Mouse (Mus musculus) gastrocnemius, postnatal 14 days (tissue): ENCODE data around the gene Ubxn11. TPM values are rescaled to one million over a fixed set of nuclear protein-coding genes. Genes with fewer than 3 reads are reported as not detected.

ENCODE experiments used
- DNase-seq: peaks from one replicate; pipeline ENCODE4 v3.0.0; 2021; ENCODE audit warnings: mixed read lengths
- intact Hi-C: fragments of 180-260 bp; cut with DNase I; formaldehyde crosslinking; loops from one replicate; pipeline ENCODE4 v1.15.1; 2025; ENCODE audit warnings: low total_unique reads
- total RNA-seq, 2 experiments: library from RNA; stranded (reverse); gene quantifications; 2 replicates each; pipeline ENCODE4 v1.2.3; 2021

Ubxn11 gene
- total RNA-seq, 2 experiments from 2014 or later = 0.70 to 1.2 TPM

GRCm38 (mm10) chr4:134172391-134172790 is 70.0 kb downstream of the Ubxn11 start:
- intact Hi-C loops = no loop called here
- no peak for DNase-seq

Other genes starting within 250 kb of the Ubxn11 start
- gene Rps6ka1, start 214.8 kb upstream of the Ubxn11 start, total RNA-seq = 1 to 10 TPM; 5.0 to 5.4 TPM
- gene Hmgn2, start 133.9 kb upstream of the Ubxn11 start, total RNA-seq = 100 to 1,000 TPM; 110 to 135 TPM
- 10 to 100 TPM; 11.3 to 13.0 TPM for gene Dhdds, start 101.7 kb upstream of the Ubxn11 start, total RNA-seq
- gene Lin28a, start 83.7 kb upstream of the Ubxn11 start, total RNA-seq = 1 to 10 TPM; 1.9 to 3.0 TPM
- gene Zfp683, start 48.7 kb upstream of the Ubxn11 start, total RNA-seq = not detected
- not detected for gene Crybg2, start 41.8 kb upstream of the Ubxn11 start, total RNA-seq
- gene Cd52, start 7.5 kb upstream of the Ubxn11 start, total RNA-seq = 1 to 10 TPM in 1 of 2 experiments, under 1 TPM in 1; 0.51 to 1.7 TPM
- gene Sh3bgrl3, start 26.2 kb downstream of the Ubxn11 start, total RNA-seq = 10 to 100 TPM; 30.4 to 37.5 TPM
- 10 to 100 TPM; 31.9 to 49.8 TPM for gene Cep85, start 84.5 kb downstream of the Ubxn11 start, total RNA-seq
- not detected for gene Gm7534, start 100.4 kb downstream of the Ubxn11 start, total RNA-seq
- under 1 TPM; 0.16 to 0.23 TPM for gene Catsper4, start 124.8 kb downstream of the Ubxn11 start, total RNA-seq
- 1 to 10 TPM; 7.5 to 8.9 TPM for gene Cnksr1, start 135.8 kb downstream of the Ubxn11 start, total RNA-seq
- not detected for gene E130218I03Rik, start 141.1 kb downstream of the Ubxn11 start, total RNA-seq
- gene Zfp593, start 143.0 kb downstream of the Ubxn11 start, total RNA-seq = 1 to 10 TPM; 4.1 to 4.7 TPM
- gene Gm30191, start 144.4 kb downstream of the Ubxn11 start, total RNA-seq = not detected
- 1 to 10 TPM; 5.9 to 6.0 TPM for gene Grrp1, start 151.5 kb downstream of the Ubxn11 start, total RNA-seq
- 1 to 10 TPM; 4.8 to 5.3 TPM for gene Pdik1l, start 185.3 kb downstream of the Ubxn11 start, total RNA-seq
- 100 to 1,000 TPM; 103 to 224 TPM for gene Trim63, start 212.6 kb downstream of the Ubxn11 start, total RNA-seq
- gene Slc30a2, start 240.6 kb downstream of the Ubxn11 start, total RNA-seq = 1 to 10 TPM in 1 of 2 experiments, under 1 TPM in 1; 0.47 to 6.3 TPM